Mouse (Mus musculus) megakaryocyte, adult 5-6 weeks (primary cell): ENCODE measurements at regions not wholly inside any gene's neighbourhood (a gene's known extent, or its start where the extent isn't known, plus 50 kb on each side); places are given as distances from the start of the nearest gene placed in this dataset.

ENCODE experiments used
- ATAC-seq: 2 replicates; pipeline ENCODE4 v1.8.0; 2016; ENCODE audit warnings: mild to moderate bottlenecking, inconsistent platforms; ENCODE audit not compliant: poor library complexity, severe bottlenecking

DNA sequence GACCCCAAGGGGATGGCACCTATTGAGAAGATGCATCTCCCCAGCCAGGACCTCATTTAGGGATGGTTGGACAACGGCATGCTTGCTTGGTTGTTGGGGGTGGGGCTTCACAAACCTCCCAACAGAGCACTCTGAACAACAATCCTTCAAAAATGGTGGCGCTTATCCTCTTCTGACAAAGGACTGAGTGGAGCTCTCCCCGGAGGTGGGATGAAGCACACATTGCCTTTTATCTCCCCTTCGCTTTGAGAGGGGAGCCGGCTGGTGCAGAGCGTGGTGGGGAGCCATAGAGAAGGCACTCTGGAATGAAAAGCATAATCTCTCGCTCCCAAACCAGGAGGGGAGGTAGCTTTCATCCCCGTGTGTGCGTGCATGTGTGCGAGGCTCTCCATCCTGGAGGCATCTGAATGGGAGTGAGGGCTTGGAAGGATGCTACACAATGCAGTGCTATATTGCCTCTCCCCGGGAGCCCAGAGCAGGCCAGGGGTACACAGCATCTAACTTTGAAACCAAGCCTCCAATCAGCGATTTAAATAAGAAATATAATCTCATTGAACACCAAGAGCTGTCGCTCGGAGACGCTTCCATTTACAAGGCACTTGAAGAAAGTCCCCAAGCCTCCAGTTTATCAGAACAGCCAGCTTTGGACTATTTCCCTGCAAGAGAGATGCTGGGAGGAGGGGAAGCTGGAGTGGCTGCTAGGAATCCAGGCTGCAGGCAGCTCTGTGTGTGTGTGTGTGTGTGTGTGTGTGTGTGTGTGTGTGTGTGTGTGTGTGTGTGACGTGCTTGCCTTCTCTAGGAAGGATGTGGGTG is 131.5 kb downstream of the Rps24 start:
- ATAC-seq = no peak

DNA sequence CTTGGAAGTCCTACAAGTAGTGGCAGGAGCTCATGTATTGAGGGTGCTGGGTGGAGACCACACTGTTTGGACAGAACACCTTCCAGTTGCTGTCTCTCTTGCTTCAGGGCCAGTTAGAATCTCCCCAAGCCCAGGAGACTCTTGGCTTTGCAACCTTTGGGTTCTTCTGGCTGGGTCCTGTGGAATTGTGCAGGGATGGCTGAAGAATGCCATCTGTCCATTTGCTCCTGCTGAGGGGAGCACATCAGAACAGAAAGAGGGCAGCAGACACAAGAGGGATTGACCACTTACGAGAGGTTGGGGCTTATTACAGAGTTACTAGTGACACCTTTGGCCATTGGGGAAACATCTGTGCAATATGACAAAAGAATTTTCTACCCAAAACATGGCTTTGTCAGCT is 145.1 kb downstream of the Rps24 start:
- no peak for ATAC-seq

DNA sequence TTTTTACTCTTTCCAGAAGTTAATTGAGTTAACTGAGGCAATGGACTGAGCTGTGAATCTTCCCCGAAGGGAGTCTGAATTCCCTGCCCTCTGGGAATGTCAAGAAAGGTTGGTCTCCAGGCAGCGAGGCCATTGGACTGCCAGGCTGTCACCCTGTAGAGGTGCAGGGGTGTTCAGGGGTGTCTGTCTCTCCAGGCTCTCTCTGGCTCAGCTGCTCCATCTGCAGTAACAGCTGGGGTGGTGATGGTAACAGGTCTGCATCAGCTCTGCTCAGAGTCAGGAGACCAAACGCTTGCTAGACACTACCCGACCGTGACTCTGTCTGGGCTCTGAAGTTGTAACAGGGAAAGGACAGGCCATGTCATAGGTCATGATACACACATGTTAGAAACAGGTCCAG is 154.9 kb downstream of the Rps24 start:
- no peak for ATAC-seq

DNA sequence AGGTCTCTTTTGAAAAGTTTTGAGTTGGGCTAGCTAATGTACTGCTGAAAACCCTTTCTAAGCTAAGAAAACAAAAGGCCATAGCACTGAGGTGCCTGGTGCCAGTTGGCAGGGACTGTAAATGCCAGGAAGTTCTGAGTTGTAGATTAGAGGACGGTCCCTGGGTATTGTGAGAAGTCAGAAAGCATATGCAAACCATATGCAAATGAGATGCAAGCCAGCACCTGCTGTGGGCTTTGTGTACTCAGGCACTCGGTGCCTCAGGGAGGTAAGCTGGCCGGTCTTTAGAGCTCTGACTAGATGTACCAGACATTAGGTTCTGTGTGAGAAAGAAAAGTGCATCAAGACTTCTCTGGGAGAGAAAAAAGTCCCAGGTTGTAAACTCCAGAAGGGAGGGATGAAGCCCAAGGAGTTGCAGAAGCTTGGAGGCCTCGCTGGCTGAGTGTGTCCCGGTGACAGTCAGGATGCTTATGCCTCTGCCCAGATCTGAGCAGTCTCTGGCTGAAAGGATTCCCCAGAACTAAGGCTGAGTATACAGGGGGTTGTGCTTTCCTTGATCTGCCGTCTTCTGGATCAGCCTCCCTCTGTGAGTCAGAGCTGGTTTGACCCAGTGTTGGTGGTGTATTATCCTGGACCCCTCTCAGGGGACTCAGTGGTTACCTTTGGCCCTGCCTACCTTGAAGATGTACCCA is 157.3 kb downstream of the Rps24 start:
- no peak for ATAC-seq

DNA sequence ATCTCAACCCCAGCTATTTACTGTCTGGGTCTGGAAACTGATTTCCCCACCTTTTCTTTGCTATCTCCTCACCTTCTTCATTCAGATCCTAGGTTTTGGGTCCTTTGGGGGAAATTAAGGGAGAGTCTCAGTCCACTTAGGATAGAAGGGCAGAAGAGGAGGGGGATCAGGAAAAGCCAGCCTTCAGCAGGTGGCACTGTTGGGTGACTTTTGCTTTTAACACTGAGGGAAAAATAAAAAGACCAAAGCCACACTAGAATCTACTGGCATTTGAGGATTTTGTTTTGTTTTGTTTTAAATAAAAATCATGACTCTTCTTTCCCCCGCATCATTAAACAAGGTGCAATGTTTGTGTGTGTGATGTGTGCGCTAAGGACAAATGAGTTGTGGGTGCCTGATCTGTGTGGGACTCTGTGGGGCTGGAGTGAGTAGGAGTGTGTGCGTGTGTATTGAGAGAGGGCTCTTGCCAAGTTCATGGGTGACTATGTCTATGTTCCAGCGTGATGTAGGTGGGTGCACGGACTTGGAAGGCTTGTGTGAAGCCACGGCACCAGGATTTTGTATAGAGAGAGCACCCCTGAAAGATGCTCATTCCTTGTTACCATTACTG is 159.4 kb downstream of the Rps24 start:
- ATAC-seq = no peak

DNA sequence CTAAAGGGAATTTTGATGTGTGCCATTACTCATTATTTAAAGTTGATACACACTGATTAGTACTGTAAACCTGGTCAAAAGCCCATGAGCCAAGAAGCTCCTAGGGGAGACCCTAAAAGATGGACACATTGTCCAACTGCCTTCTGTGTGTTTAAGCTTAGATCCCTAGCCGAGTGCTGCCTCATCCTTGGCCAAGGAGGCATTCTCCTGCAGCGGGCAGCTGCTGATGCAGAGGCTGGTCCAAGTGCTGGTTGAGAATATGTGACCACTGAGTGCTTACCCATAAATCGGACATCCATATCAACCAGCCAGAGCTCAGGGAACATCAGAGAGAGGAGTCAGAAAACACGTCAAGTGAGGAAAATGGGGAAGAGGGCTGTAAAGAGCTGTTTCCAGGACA is 160.8 kb downstream of the Rps24 start:
- no peak for ATAC-seq

DNA sequence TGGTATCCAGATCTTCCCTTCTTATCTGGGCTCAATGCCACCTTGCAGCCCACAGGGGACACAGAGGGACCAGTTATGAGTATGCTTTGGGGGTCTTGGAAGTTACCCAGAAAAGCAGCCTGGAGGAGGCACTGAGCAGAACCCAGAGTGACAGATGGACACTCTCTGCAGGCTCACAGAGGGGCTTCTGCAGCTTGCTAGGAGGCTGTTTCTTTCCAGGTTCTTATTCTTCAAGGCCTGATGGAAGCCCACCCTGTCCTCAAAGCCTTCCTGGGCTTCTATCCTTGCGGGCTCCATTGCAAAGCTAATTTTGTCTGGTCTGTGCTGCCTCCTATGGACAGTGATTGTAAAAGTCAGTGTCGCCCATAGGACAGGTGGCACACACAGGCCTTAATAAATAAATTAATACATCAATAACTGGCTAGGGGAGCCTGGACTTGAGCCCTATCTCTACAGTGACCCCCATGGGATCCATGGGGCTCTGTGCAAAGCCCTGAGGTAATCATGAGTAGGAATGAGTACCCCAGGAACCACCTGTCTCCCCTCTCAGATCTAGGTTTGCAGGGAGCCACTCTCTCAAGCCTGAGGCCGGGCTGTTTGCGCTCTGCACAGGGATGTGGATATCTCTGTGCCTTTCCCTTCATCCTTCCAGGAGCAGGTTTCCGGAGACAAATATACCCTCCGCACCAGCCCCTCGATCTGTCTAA is 163.4 kb downstream of the Rps24 start:
- no peak for ATAC-seq

DNA sequence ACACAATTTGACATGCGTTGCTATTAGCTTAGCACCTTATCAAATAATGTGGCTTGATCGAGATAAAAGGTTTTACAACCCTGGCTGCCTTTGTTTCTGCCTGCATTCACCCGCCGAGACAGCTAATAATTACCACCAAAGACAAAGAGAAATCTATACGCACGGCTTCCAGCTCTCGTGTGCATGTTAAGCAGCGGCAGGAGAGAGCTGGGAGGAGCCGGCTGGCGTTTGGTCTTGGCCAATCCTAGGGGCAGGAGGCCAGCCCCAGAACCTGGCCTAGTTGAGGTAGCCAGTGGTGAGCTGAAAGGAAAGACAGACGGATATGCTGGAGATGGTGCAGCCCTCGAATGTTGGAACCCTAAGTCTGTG is 164.0 kb downstream of the Rps24 start:
- no peak for ATAC-seq

DNA sequence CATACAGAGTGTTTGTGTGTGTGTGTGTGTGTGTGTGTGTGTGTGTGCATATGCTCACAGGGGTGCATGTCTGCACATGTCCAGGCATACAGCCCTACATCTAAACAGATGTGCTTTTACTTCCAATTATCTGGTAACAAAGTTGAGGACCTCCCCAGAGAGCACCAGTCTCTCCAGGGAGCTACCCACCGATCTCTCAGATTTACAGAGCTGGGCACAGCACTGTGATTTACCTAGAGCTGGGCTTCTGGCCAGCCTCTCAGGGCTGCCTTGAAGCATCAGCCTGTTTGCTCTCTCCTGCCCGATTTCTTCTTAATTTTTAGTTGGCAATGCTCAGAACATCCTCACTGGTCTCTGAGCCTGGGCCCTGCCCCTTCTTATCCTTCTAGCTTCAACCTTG is 165.7 kb downstream of the Rps24 start:
- ATAC-seq = no peak

DNA sequence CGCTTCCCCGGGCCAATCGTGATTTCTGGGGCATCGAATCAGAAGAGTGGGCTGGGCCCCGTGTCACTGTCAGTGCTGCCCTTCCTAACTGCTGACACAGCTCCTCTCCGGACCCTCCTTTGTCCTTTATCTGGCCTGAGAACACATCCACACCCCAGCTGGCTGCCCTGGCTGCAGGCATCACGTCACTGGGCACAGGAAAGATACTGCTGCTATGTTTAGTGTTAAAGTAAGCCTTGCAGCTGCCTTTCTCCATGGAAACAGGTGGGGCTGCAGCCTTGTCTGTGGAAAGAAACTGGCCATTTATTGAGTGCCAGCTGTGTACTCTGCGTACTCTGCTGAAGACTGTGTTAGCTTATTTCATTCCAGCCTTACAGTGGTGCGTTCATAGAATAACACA is 168.7 kb downstream of the Rps24 start:
- no peak for ATAC-seq

DNA sequence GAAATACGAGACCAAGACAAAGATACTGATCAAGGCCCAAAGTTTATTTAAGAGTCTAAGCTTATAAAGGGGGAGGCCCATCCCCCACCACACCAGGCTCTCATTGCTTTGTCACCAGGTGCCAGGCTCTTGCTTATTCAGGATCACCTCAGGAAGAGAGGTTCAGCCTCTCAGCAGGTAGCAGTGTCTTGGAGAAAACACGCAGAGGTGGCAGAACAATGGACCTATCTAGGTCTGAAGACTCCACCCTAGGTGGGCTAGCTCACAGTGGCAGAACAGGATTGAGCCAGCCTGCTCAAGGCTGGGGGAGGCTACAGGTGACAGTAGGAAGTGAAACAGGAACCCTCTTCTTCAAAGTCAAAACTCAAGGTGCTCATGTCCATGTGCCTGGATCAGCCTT is 174.9 kb downstream of the Rps24 start:
- no peak for ATAC-seq

DNA sequence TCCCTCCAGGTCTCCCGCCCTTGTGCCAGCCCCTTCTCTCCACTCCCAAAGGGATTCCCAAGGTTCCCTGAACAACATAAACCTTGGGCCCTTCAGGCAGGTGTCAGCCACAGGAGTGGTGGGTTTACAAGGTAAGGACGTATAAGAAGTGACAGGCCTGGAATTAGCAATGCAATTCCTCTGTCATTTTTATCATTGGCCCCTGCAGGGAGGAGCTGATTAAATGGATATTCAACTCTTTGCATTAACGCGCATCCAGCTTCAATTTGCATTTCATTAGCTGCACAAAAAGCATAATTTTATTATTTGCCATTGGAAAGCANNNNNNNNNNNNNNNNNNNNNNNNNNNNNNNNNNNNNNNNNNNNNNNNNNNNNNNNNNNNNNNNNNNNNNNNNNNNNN is 178.3 kb downstream of the Rps24 start:
- no peak for ATAC-seq
